Mouse (Mus musculus) liver, embryonic 14.5 days (tissue): ENCODE measurements at regions not wholly inside any gene's neighbourhood (a gene's known extent, or its start where the extent isn't known, plus 50 kb on each side); places are given as distances from the start of the nearest gene placed in this dataset.

Experiments used
- CTCF ChIP-seq: IDR thresholded peaks from 2 replicates; pipeline ENCODE4 v1.5.1; 2016; ENCODE audit warnings: antibody characterized with exemption, low read depth, control low read depth
- EP300 ChIP-seq: IDR thresholded peaks from 2 replicates; pipeline ENCODE4 v1.6.1; 2016; ENCODE audit warnings: antibody characterized with exemption, low read depth

- TF ChIP-seq CTCF (peak; percentile 40), EP300 (no peak)
Measured at GRCm38 (mm10) chr13:69086613-69087012, 87.3 kb upstream of the Adcy2 start.
